Mouse (Mus musculus) urinary bladder, postnatal 25 days (tissue): ENCODE results near the gene Rps17.

Experiments
- DNase-seq: peaks from one replicate; pipeline ENCODE4 v3.0.0; 2022; ENCODE audit warnings: low spot score

Gene Rps17

GRCm38 (mm10) chr7:81331851-81332250 lies 13.2 kb downstream of the Rps17 start:
- DNase-seq = no peak

DNA sequence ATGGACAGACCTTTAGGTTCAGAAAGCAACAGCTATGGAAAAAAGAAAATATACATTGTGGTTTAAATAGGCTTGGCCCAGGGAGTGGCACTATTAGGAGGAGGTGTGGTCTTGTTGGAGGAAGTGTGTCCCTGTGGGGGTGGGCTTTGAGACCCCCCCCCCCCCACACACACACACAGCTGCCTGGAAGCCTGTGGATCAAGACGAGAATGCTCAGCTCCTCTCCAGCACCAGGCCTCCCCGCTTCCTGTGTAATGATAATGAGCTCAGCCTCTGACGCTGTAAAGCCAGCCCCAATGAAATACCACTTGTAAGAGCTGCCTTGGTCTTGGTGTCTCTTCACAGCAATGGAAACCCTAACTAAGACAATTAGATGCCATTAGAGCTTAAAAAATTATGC lies 14.3 kb downstream of the Rps17 start:
- DNase-seq = no peak

DNA sequence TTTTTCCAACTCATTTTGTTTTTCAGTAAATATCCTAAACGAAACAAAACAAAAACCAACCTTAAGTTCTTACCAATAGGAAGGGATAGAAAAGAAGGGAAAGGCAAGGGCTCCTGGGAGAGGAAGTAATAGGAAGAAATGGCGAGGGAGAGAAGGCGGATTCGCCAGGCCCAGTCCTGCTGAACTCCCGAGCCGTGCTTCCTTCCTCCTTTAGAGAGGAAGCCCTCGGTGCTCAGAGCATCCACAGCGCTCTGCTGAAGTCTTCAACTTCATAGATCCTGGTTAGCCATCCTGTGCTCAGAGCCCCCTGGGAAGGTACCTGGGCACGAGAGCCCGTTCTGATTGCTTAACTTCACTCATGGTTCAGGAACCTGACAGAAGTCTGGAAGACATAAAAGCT lies 17.4 kb downstream of the Rps17 start:
- DNase-seq = no peak

GRCm38 (mm10) chr7:81326859-81327258 lies 18.2 kb downstream of the Rps17 start:
- DNase-seq = no peak

DNA sequence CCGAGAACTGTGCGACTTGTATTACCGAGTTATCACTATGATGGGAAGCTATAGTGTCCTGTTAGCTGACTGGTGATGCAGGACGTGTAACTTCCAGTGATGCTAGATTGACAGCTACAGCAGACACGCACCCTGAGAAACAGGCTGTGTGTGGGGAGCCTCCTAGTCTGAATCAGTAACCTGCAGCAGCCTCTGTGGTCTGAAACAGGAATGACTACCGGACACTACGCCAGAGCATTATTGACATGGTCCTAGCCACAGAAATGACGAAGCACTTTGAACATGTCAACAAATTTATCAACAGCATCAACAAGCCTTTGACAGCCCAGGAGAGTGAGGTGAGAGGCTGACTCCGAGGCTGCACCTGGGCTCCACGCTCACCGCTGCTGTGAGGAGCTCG lies 19.0 kb downstream of the Rps17 start:
- no peak for DNase-seq

DNA sequence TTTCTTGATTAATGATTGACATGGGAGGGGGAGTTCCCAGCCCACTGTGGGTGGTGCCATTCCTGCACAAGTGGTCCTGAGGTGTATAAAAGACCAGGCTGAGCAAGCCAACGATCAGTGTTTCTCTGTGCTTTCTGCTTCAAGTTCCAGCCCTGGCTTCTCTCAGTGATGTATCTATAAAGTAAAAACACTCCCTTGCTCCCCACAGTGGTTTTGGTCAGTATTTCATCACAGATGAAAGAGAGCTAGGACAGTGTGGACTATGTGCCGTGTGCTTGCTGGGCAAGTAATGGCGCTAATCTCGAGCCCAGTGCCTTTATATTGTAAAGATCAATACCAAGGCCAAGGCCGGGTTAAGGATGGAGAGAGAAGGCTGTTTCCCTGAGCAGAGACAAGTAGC lies 23.3 kb downstream of the Rps17 start:
- DNase-seq = no peak

DNA sequence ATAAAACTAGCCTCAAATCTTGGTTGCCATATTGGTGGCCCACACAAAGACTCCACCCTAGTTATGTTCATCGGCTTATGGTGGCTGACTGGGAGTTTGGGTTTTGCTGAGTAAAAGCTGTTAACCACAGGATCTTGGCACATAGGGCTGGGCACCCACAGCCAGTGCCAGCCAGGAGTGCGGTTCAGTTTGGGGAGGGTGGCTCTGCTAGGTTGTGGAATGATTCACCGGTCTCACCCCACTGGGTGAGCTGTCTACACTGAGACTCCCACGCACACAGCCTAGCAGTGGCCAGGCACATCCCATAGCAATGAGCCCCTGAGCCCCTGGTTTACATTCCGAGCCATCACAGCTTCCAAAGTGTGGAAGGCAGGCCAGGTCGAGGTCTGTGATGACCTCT lies 25.3 kb downstream of the Rps17 start:
- no peak for DNase-seq

DNA sequence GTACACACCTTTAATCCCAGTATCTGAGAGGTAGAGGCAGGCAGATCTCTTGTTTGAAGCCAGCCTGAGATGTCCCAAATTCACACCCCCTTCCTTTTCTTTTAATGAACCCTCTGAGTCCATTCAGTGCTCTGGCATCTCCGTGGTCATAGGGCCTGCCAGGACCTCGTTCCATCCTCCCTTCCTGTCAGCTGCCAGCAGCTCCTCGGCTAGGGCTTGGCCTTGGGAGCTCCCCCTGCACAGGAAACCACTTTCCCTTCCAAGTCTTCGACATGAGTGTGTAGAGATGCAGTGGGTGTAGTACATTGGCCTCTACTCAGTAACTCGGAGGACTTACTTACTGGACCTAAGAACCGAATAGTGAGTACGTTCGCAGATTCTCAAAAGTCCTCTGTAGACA lies 29.5 kb downstream of the Rps17 start:
- no peak for DNase-seq

DNA sequence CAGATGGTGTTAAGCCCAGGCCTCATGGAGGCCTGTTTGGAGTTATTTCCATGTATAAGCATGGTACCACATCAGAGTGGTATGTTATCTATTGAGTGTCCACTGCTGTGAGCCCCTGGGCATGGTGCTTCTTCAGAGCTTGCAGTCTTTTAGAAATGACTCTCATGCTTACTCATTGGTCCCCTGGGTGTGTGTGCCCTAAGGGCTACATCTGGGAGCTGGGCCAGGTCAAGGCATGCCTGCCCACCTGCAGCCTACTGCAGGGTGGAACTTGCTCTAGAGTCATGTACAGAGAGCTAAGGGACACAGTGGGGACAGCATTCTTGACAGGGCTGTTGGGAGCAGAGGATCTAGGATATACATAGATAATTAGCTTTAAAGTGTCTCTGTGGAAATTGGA lies 33.5 kb downstream of the Rps17 start:
- DNase-seq = no peak

GRCm38 (mm10) chr7:81311130-81311529 lies 33.9 kb downstream of the Rps17 start:
- no peak for DNase-seq

GRCm38 (mm10) chr7:81309247-81309646 lies 35.8 kb downstream of the Rps17 start:
- DNase-seq = no peak

DNA sequence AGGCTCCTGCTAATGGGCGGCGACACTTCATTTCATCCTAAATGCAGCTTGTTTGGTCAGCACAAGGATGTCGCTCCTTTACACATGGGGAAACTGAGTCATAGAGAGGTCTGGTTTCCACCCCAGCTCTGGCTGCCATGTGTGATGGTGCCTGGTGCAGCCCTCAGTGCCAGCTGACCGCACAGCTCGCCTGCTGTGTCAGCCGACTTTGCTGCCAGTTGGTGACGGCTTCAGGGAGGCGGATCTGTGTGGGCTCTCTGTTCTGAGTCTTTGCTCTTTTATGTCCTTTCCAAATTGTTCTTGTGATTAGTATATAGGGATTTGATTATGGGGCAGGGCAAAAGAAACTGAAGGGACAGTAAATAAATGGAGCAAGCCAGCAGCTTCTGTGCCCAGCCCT lies 37.3 kb downstream of the Rps17 start:
- no peak for DNase-seq

DNA sequence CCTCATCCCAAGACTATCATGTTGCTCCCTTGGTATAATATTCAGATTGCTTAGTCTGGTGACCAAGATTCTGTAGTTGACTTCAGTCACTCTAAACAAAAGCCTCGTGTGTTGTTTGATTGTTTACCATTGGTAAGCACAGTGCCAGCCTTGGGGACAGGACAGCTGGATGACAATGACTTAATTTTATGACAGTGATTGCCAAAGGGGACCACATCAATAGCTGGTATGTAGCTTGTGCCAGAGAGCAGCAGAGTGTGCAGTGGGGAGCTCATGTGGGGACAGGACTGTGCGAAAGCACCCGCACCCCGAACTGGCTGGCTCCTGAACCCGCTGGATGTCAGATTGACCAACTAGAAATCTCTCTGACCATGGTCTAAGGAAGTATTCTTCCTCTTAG lies 40.4 kb downstream of the Rps17 start:
- DNase-seq = no peak

DNA sequence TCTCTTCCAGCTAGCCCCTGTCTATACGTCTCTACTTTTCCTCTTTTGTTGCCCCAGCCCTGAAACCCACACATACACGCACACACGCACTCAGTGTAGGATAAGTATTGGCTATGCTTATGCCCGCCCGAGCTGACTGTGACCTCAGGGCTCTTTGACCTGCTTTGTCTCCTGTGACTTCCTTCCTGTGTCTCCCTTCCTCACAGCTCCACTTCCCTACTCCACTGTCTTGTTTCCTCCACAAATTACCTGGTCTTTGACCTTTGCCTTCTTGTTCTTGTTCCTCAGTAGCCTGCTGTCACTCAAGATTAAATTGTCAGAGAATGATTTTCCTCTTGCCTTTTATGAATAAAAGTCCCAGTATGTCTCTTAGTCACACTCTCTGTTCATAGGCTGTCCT lies 41.0 kb downstream of the Rps17 start:
- DNase-seq = no peak

DNA sequence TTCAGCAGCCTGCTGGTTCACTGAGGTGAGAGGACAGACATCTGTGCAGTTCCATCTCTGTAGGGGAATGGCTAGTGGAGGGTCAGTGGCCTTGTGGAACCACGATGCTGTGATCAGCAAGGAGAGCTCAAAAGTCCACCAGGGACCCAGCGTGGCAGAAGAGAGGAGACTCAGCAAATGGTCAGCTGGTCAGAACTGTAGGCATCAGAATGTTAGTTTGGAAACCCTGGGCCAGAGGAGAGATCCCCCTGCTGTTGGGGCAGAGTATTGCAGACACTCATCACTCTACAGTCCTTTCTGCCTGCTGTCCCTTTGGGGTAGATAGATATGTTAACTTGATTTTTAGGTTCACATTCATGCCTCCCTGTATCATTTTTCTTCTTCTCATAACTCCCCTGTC lies 41.4 kb downstream of the Rps17 start:
- DNase-seq = no peak

- no peak for DNase-seq
Observed at GRCm38 (mm10) chr7:81301323-81301722, 43.7 kb downstream of the Rps17 start.

DNA sequence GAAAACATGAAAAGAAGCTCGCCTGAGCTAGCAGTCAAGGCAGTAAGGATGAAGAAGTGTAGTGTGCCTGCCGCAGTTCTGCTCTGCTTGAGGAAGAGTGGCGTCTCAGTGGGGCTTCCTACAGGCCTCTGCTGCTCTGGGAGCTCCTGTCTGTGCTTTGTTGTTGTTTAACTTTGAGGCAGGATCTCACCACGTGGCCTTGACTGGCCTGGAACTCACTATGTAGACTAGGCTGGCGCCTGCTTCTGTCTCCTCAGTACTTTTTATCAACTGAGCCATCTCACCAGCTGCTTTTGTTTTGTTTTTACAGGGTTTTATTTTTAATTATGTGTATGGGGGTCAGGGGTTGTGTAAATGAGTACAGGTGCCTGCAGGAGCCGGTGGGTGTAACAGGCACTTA lies 46.8 kb downstream of the Rps17 start:
- DNase-seq = no peak

DNA sequence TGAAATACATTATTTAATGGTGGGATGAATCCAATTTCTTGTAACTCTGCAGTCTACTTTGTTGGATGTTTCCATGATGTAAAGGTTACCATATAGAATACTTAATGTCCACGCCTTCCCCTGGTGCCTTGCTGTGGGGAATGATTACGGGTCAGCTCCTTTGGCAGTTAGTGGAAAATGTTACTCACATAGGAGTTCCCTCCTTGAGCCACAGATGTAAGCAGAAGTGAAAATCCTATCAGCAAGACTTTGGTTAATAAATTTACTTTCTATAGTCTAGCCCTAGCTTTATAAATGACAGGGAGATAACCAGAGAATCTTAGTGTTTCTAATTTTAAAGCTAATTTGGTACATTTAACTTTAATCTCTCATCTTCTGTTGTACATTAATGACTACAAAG lies 49.9 kb downstream of the Rps17 start:
- no peak for DNase-seq
